Mouse (Mus musculus): ENCODE results near the gene Zfp653.

DNA sequence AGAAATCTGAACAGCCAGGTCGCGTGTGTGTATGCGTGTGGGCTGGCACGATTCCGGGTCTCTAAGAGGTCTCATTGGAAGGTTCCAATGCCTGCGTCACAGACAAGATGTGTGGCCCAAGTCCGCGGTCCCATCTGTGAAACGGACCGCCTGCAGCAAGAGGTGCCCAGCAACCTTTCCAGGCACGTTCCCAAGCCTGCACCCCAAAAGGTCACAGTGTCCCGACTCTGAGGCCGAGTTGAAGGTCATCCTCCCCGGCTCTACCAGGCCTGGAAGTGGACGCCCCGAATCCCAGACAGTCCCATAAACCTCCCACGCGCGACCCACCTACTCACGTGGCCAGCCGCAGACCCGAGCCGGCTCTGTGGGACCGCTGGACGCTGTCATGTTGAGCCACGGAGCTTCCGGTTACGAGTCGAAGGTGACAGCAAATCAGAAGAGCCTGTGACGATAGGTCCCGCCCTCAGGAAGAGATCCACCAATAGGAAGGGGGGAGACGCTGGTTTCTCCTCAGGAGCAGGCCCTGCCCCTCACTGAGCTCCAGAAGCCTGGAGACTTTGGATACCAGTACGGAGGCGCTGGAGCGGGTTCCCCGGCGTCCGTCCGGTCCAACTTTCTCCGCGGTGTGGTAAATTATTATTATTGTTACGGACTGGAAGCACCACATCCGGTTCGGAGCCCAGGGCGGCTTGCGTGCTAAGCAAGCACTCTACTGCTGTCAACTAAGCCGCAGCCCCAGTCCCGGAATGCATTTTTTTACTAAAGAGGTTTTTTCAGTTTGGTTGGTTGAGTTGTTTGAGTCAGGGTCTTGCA, 14.1 kb upstream of the Zfp653 start, which contains the start of gene Ecsit:
- TF ChIP-seq CTCF (IDR thresholded peaks at IDR 0.05; ENCODE audit: borderline replicate concordance, control insufficient read depth, extremely low read depth, insufficient read depth, low read length, poor library complexity): 0 out of 2 replicates have a peak, but pooled peaks have one; percentile 22
- TF ChIP-seq POLR2A (IDR thresholded peaks at IDR 0.05; ENCODE audit: control insufficient read depth, extremely low read depth, insufficient read depth, low read length, poor library complexity): peak; percentile 58

Measured in thymus, adult 2 months (tissue).